Mouse (Mus musculus): ENCODE data around the gene Awat2. TPM values are rescaled to one million over a fixed set of nuclear protein-coding genes. Genes with fewer than 3 reads are reported as not detected.
"Not testable (repeated sequence)": the region's sequence is repeated elsewhere in the genome, so short reads cannot be mapped to it uniquely, and the experiment has no call there.

Gene Awat2
- 0.25 and 0.55 TPM in 2 replicates for polyA plus RNA-seq (2015; fragmentation: Nextera tagmentation; extraction: Ambion mirVana)

- H3K4me1 ChIP-seq (ENCODE audit: insufficient read depth, low read depth, low read length); H3K4me3 ChIP-seq (ENCODE audit: low read depth, low read length); ATAC-seq; H3K27ac ChIP-seq (ENCODE audit: low read length); H3K27me3 ChIP-seq (replicated peaks; ENCODE audit: insufficient read depth, low read length); DNase-seq (ENCODE audit: low spot score); H3K9ac ChIP-seq (replicated peaks; ENCODE audit: low read depth); H3K9me3 ChIP-seq (ENCODE audit: low read length); H3K4me2 ChIP-seq (replicated peaks; ENCODE audit: low read depth, low read length); H3K36me3 ChIP-seq (ENCODE audit: insufficient read depth, low read length): not testable (repeated sequence)
- 81% methylated on average over 2 of the region's 2 CpGs for WGBS
These were observed at the start of gene Awat2 for GRCm38 (mm10) chrX:100442617-100443016. Gene Awat2, minus strand, starts transcription at chrX:100442717.

- no peak overlapping the region for H3K27ac ChIP-seq (ENCODE audit: low read length)
- peak; percentile 76 for TF ChIP-seq CTCF (IDR thresholded peaks at IDR 0.05)
- TF ChIP-seq EP300 (IDR thresholded peaks at IDR 0.05): no peak
- no peaks in the 10 kb centered on the region for H3K36me3 ChIP-seq (ENCODE audit: insufficient read depth, low read length)
- H3K4me3 ChIP-seq (ENCODE audit: low read depth, low read length): no peak overlapping the region
- H3K4me1 ChIP-seq (ENCODE audit: insufficient read depth, low read depth, low read length): no peaks in the 10 kb centered on the region
- H3K9ac ChIP-seq (replicated peaks; ENCODE audit: low read depth): no peak overlapping the region
- WGBS: 30% methylated on average over 3 of the region's 3 CpGs
- no peaks in the 10 kb centered on the region for H3K9me3 ChIP-seq (ENCODE audit: low read length)
- H3K4me2 ChIP-seq (replicated peaks; ENCODE audit: low read depth, low read length): no peak overlapping the region
- ATAC-seq: peak; percentile 62
- DNase-seq (ENCODE audit: low spot score): peak; percentile 84
- no peaks in the 10 kb centered on the region for H3K27me3 ChIP-seq (replicated peaks; ENCODE audit: insufficient read depth, low read length)
These were observed 37.8 kb upstream of the Awat2 start for GRCm38 (mm10) chrX:100480317-100480716.

- Histone ChIP-seq H3K4me2 (replicated peaks; ENCODE audit: low read depth, low read length) (no peak overlapping the region), H3K9ac (replicated peaks; ENCODE audit: low read depth) (no peak overlapping the region), H3K36me3 (ENCODE audit: insufficient read depth, low read length) (no peaks in the 10 kb centered on the region), H3K4me1 (ENCODE audit: insufficient read depth, low read depth, low read length) (no peaks in the 10 kb centered on the region), H3K9me3 (ENCODE audit: low read length) (no peaks in the 10 kb centered on the region), H3K4me3 (ENCODE audit: low read depth, low read length) (no peak overlapping the region), H3K27me3 (replicated peaks; ENCODE audit: insufficient read depth, low read length) (no peaks in the 10 kb centered on the region), H3K27ac (ENCODE audit: low read length) (no peak overlapping the region)
- no peak for TF ChIP-seq EP300 (IDR thresholded peaks at IDR 0.05)
- TF ChIP-seq CTCF (IDR thresholded peaks at IDR 0.05): no peak
- ATAC-seq: no peak
- no peak for DNase-seq (ENCODE audit: low spot score)
- 37% methylated on average over 4 of the region's 4 CpGs for WGBS
These were observed 33.2 kb upstream of the Awat2 start for GRCm38 (mm10) chrX:100475569-100476223.

GRCm38 (mm10) chrX:100471491-100471890 is 29.0 kb upstream of the Awat2 start:
- Histone ChIP-seq H3K9ac (replicated peaks; ENCODE audit: low read depth) (no peak overlapping the region), H3K36me3 (ENCODE audit: insufficient read depth, low read length) (no peaks in the 10 kb centered on the region), H3K4me3 (ENCODE audit: low read depth, low read length) (no peak overlapping the region), H3K4me2 (replicated peaks; ENCODE audit: low read depth, low read length) (no peak overlapping the region), H3K9me3 (ENCODE audit: low read length) (no peaks in the 10 kb centered on the region), H3K4me1 (ENCODE audit: insufficient read depth, low read depth, low read length) (no peaks in the 10 kb centered on the region), H3K27ac (ENCODE audit: low read length) (no peak overlapping the region), H3K27me3 (replicated peaks; ENCODE audit: insufficient read depth, low read length) (no peaks in the 10 kb centered on the region)
- no peak for TF ChIP-seq CTCF (IDR thresholded peaks at IDR 0.05)
- TF ChIP-seq EP300 (IDR thresholded peaks at IDR 0.05): no peak
- DNase-seq (ENCODE audit: low spot score) (peak; percentile 20), ATAC-seq (no peak)
- WGBS: 74% methylated on average over 3 of the region's 3 CpGs

GRCm38 (mm10) chrX:100470126-100470525 is 27.6 kb upstream of the Awat2 start:
- Histone ChIP-seq H3K36me3 (ENCODE audit: insufficient read depth, low read length) (no peaks in the 10 kb centered on the region), H3K9me3 (ENCODE audit: low read length) (no peaks in the 10 kb centered on the region), H3K27me3 (replicated peaks; ENCODE audit: insufficient read depth, low read length) (no peaks in the 10 kb centered on the region), H3K4me2 (replicated peaks; ENCODE audit: low read depth, low read length) (no peak overlapping the region), H3K9ac (replicated peaks; ENCODE audit: low read depth) (no peak overlapping the region), H3K27ac (ENCODE audit: low read length) (no peak overlapping the region), H3K4me3 (ENCODE audit: low read depth, low read length) (no peak overlapping the region), H3K4me1 (ENCODE audit: insufficient read depth, low read depth, low read length) (no peaks in the 10 kb centered on the region)
- TF ChIP-seq EP300 (IDR thresholded peaks at IDR 0.05) (no peak), CTCF (IDR thresholded peaks at IDR 0.05) (no peak)
- peak; percentile 37 for DNase-seq (ENCODE audit: low spot score)
- no peak for ATAC-seq
- WGBS: 71% methylated on average over 3 of the region's 3 CpGs

GRCm38 (mm10) chrX:100468047-100468446 is 25.5 kb upstream of the Awat2 start:
- TF ChIP-seq CTCF (IDR thresholded peaks at IDR 0.05) (no peak), EP300 (IDR thresholded peaks at IDR 0.05) (no peak)
- no peaks in the 10 kb centered on the region for H3K36me3 ChIP-seq (ENCODE audit: insufficient read depth, low read length)
- H3K4me2 ChIP-seq (replicated peaks; ENCODE audit: low read depth, low read length): no peak overlapping the region
- no peaks in the 10 kb centered on the region for H3K27me3 ChIP-seq (replicated peaks; ENCODE audit: insufficient read depth, low read length)
- H3K9ac ChIP-seq (replicated peaks; ENCODE audit: low read depth): no peak overlapping the region
- H3K4me3 ChIP-seq (ENCODE audit: low read depth, low read length): no peak overlapping the region
- H3K27ac ChIP-seq (ENCODE audit: low read length): no peak overlapping the region
- no peaks in the 10 kb centered on the region for H3K4me1 ChIP-seq (ENCODE audit: insufficient read depth, low read depth, low read length)
- ATAC-seq (no peak), DNase-seq (ENCODE audit: low spot score) (no peak)
- WGBS: 47% methylated on average over 4 of the region's 4 CpGs
- H3K9me3 ChIP-seq (ENCODE audit: low read length): no peaks in the 10 kb centered on the region

GRCm38 (mm10) chrX:100443532-100443931 is 1.0 kb upstream of the Awat2 start:
- TF ChIP-seq CTCF (IDR thresholded peaks at IDR 0.05) (no peak), EP300 (IDR thresholded peaks at IDR 0.05) (no peak)
- no peaks in the 10 kb centered on the region for H3K4me1 ChIP-seq (ENCODE audit: insufficient read depth, low read depth, low read length)
- no peaks in the 10 kb centered on the region for H3K27me3 ChIP-seq (replicated peaks; ENCODE audit: insufficient read depth, low read length)
- ATAC-seq (no peak), DNase-seq (ENCODE audit: low spot score) (no peak)
- no peak overlapping the region for H3K9ac ChIP-seq (replicated peaks; ENCODE audit: low read depth)
- no peak overlapping the region for H3K4me2 ChIP-seq (replicated peaks; ENCODE audit: low read depth, low read length)
- no peaks in the 10 kb centered on the region for H3K36me3 ChIP-seq (ENCODE audit: insufficient read depth, low read length)
- 92% methylated on average over 7 of the region's 7 CpGs for WGBS
- H3K9me3 ChIP-seq (ENCODE audit: low read length): no peaks in the 10 kb centered on the region
- no peak overlapping the region for H3K4me3 ChIP-seq (ENCODE audit: low read depth, low read length)
- H3K27ac ChIP-seq (ENCODE audit: low read length): no peak overlapping the region

Measured in lung, postnatal 0 days (tissue).